ENCODE assay signal across 8 mouse cellular contexts in the genomic region with DNA sequence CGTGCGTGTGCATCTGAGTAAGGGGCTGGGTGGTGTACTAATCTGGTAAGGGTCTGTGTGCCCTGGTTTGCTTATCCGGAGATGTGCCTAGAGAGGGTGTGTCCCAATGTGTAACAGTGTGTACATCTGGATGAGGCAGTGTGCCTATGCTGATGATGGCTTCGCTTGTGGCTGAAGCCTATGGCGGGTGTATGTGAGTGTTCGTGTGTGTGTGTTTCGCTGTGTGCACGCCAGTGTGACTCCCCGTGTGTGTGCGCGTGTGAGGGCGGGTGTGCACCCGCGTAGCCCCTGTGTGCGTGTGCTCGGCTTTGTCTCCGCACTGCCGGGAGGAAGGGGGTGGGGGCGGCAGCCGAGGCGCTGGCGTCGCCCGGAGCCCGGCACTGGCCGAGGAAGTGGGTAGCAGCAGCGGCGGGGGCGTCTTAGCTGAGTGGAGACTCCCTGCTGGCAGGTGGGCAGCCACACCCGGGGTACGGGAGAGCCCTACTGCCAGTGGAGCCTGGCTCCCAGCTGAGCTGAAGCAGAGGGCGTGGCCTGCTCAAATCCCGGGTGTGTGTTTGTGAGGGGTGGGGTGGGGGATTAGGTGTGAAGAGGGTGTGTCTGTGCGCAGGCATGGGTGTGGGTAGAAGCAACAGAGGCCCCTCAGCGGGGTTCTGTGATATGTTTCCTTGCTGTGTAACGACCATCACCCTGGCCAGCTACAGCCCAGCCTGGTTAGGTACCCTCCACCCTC. TPM values are rescaled to one million over a fixed set of nuclear protein-coding genes. Genes with fewer than 3 reads are reported as not detected.
DNase-seq lines count a peak whose midpoint lies in the region; ATAC-seq and TF ChIP-seq lines count a peak whose summit lies in the region.

No protein-coding gene starts in this region.

- peak overlapping the region; percentile 99 for H3K4me2 ChIP-seq in embryonic facial prominence, embryonic 15.5 days (replicated peaks)
- H3K4me2 ChIP-seq in limb, embryonic 14.5 days (replicated peaks; ENCODE audit: low read depth, low read length, severe bottlenecking), result peak overlapping the region; percentile 95
- H3K4me2 ChIP-seq in midbrain, embryonic 16.5 days (ENCODE audit: low read length), result peak overlapping the region; percentile 69

- H3K9me3 ChIP-seq in erythroblast, embryonic 14.5 days (ENCODE audit: control insufficient read depth, low read length), result peaks cover 4% of the 10 kb centered on the region; the same call in 1 of the 2 replicates
- H3K9me3 ChIP-seq in embryonic facial prominence, embryonic 15.5 days (replicated peaks), result no peaks in the 10 kb centered on the region
- no peaks in the 10 kb centered on the region for H3K9me3 ChIP-seq in limb, embryonic 14.5 days (ENCODE audit: control insufficient read depth, low read length)
- H3K9me3 ChIP-seq in midbrain, embryonic 16.5 days (replicated peaks; ENCODE audit: control insufficient read depth, low read length, poor library complexity, severe bottlenecking), result no peaks in the 10 kb centered on the region

- peaks cover 8% of the 10 kb centered on the region for H3K4me1 ChIP-seq in erythroblast, embryonic 14.5 days (ENCODE audit: control insufficient read depth)
- H3K4me1 ChIP-seq in embryonic facial prominence, embryonic 15.5 days, result peaks cover 30% of the 10 kb centered on the region
- H3K4me1 ChIP-seq in limb, embryonic 14.5 days (ENCODE audit: control insufficient read depth, insufficient read depth, low read length), result 0 out of 2 replicates have a peak, but pooled peaks cover 10% of the 10 kb centered on the region
- peaks cover 40% of the 10 kb centered on the region for H3K4me1 ChIP-seq in midbrain, embryonic 16.5 days (ENCODE audit: control insufficient read depth, insufficient read depth, low read length)

- peak; percentile 74 for DNase-seq in R1 (ENCODE audit: low read depth, low spot score)
- DNase-seq in limb, embryonic 14.5 days (ENCODE audit: low spot score), result no peak
- DNase-seq in testis, postnatal 10 days (ENCODE audit: low spot score), result peak; percentile 54

- peak overlapping the region; percentile 47 for H3K4me3 ChIP-seq in erythroblast, embryonic 14.5 days (replicated peaks)
- peak overlapping the region; percentile 59 for H3K4me3 ChIP-seq in embryonic facial prominence, embryonic 15.5 days (replicated peaks)
- peak overlapping the region; percentile 64 for H3K4me3 ChIP-seq in limb, embryonic 14.5 days (replicated peaks; ENCODE audit: low read length)
- peak overlapping the region; percentile 83 for H3K4me3 ChIP-seq in midbrain, embryonic 16.5 days (ENCODE audit: low read depth, low read length)

- H3K27me3 ChIP-seq in erythroblast, embryonic 14.5 days (ENCODE audit: control insufficient read depth), result peaks cover 80% of the 10 kb centered on the region
- H3K27me3 ChIP-seq in embryonic facial prominence, embryonic 15.5 days, result peaks cover 21% of the 10 kb centered on the region
- peaks cover 26% of the 10 kb centered on the region for H3K27me3 ChIP-seq in limb, embryonic 14.5 days (ENCODE audit: control insufficient read depth, insufficient read depth, low read length)
- no peaks in the 10 kb centered on the region for H3K27me3 ChIP-seq in midbrain, embryonic 16.5 days (ENCODE audit: control insufficient read depth, insufficient read depth, low read depth, low read length)

- ATAC-seq in erythroblast, adult 5-6 weeks (replicated peaks; ENCODE audit: low FRiP score, poor library complexity, severe bottlenecking), result no peak
- peak; percentile 71 for ATAC-seq in embryonic facial prominence, embryonic 15.5 days (ENCODE audit: insufficient number of reproducible peaks, low FRiP score, low TSS enrichment, low read depth)
- ATAC-seq in inflammation-experienced regulatory T-cells, adult 6 months, result peak; percentile 50
- peak; percentile 45 for ATAC-seq in limb, embryonic 14.5 days (ENCODE audit: low FRiP score, low read depth)
- ATAC-seq in midbrain, embryonic 16.5 days, result peak; percentile 82

- under 1% methylated on average over 35 of the region's 36 CpGs for WGBS in embryonic facial prominence, embryonic 15.5 days
- WGBS in limb, embryonic 14.5 days, result 1% methylated on average over 36 of the region's 36 CpGs
- WGBS in midbrain, embryonic 16.5 days, result under 1% methylated on average over 35 of the region's 36 CpGs

- TF ChIP-seq POLR2A in limb, embryonic 14.5 days (IDR thresholded peaks at IDR 0.05; ENCODE audit: borderline replicate concordance, extremely low read depth, insufficient read depth, insufficient read length), result no peak

- peak overlapping the region; percentile 39 for H3K9ac ChIP-seq in embryonic facial prominence, embryonic 15.5 days
- H3K9ac ChIP-seq in limb, embryonic 14.5 days (ENCODE audit: low read depth, low read length, severe bottlenecking), result peak overlapping the region; percentile 70
- peak overlapping the region; percentile 92 for H3K9ac ChIP-seq in midbrain, embryonic 16.5 days (ENCODE audit: low read depth, low read length)

- H3K27ac ChIP-seq in embryonic facial prominence, embryonic 15.5 days (replicated peaks), result 0 out of 2 replicates have a peak overlapping the region, but pooled peaks have one; percentile 22
- 0 out of 2 replicates have a peak overlapping the region, but pooled peaks have one; percentile 19 for H3K27ac ChIP-seq in limb, embryonic 14.5 days (replicated peaks; ENCODE audit: low read depth, low read length)
- H3K27ac ChIP-seq in midbrain, embryonic 16.5 days (ENCODE audit: low read length), result peak overlapping the region; percentile 97

- H3K36me3 ChIP-seq in erythroblast, embryonic 14.5 days (ENCODE audit: control insufficient read depth), result no peaks in the 10 kb centered on the region
- H3K36me3 ChIP-seq in embryonic facial prominence, embryonic 15.5 days, result no peaks in the 10 kb centered on the region
- no peaks in the 10 kb centered on the region for H3K36me3 ChIP-seq in limb, embryonic 14.5 days (ENCODE audit: control insufficient read depth, insufficient read depth, low read length)
- H3K36me3 ChIP-seq in midbrain, embryonic 16.5 days (ENCODE audit: control insufficient read depth, insufficient read depth, low read length), result no peaks in the 10 kb centered on the region

RNA-seq across cellular contexts. Expression of gene Epb41l1, which starts 0.8 kb away (rescaled TPM):
- 0.31 and 0.39 TPM in 2 replicates for polyA plus RNA-seq in erythroblast, embryonic 14.5 days (2012)
- total RNA-seq in erythroblast, adult 5-6 weeks (2015; ENCODE audit: low replicate concordance), result under 0.01 and 2.5 TPM in 2 replicates
- total RNA-seq in erythroblast, adult 5-6 weeks (2017; ENCODE audit: low replicate concordance), result 0.34 and 0.84 TPM in 2 replicates
- polyA plus RNA-seq in embryonic facial prominence, embryonic 15.5 days (2015; fragmentation: Nextera tagmentation; extraction: Ambion mirVana), result 3.4 and 3.8 TPM in 2 replicates
- under 1 TPM in 2 of 3 experiments, not detected in 1; 0.07 to 0.09 TPM for polyA plus RNA-seq in inflammation-experienced regulatory T-cells, adult 6 months (2017; shearing (Covaris generic))
- 37.0 and 37.2 TPM in 2 replicates for polyA plus RNA-seq in limb, embryonic 14.5 days (2012; rRNA removed)
- polyA plus RNA-seq in limb, embryonic 14.5 days (2014; fragmentation: Nextera tagmentation; extraction: Ambion mirVana), result 5.0 and 5.8 TPM in 2 replicates
- 18.5 and 19.4 TPM in 2 replicates for polyA plus RNA-seq in midbrain, embryonic 16.5 days (2015; fragmentation: Nextera tagmentation; extraction: Ambion mirVana)

Comparison
In these comparisons a context has a peak if more than half of its experiments do, and no peak if none do; other contexts are left out.
1. H3K27ac ChIP-seq: peak in every context shown above with its lines; median percentile 97 in midbrain, embryonic 16.5 days; 22 in embryonic facial prominence, embryonic 15.5 days; 19 in limb, embryonic 14.5 days.
2. H3K9ac ChIP-seq: peak in every context shown above with its lines; median percentile 92 in midbrain, embryonic 16.5 days; 70 in limb, embryonic 14.5 days; 39 in embryonic facial prominence, embryonic 15.5 days.